Mouse (Mus musculus) cerebellum, adult 11-12 months (tissue): ENCODE data around the gene Aurkb.

ENCODE experiments used
- DNase-seq: peaks from one replicate; pipeline ENCODE4 v3.0.0; 2022

Aurkb gene

DNA sequence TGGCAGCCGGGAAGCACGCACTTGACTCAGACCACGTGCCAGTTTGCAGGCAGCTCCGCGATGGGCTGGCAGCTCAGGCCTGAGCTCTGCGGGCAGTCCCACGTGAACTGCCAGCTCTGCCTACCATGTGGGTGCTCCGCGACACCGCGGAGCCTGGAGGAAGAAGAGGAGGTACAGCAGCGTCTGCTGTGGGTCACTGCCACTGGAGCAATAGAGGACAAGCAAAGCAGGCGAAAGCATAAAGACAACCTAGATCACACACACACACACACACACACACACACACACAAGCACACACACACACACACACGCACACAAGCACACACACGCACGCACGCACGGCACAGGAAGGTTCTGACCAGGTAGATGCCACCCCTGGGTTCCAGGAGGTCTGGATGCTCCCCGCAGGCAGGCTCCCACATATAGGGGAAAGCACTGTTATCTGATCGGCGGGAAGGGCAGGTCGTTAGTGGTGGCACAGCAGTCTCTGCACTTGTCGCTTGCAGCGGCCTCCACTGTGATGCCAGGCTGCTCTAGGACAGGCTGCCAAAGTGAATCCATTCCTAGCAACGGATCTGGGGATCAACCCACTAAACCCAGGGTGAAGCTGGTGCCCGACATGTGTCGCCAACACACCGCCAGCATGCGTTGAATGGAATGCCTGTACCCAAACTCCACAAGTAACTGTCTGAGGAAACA lies 20.9 kb downstream of the Aurkb start:
- peak; percentile 82 for DNase-seq

DNA sequence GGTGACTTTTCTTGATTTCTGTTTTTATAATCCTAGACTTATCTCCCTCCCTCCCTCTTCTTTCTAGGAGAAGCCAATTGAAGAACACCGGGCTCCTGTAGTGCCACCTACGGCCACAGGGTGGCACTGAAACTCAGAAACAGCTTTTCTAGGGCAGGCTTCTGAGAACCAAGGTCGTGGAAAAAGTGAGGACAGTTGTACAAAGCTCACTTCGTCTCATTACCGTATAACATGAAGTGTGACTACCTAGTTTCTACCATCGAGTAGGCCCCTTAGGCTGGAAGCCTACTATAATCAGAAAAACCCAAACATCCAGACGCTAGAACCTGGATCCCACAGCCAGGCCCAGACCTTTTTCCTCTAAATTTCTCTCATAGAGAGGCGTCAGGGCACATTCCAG lies 21.5 kb downstream of the Aurkb start:
- DNase-seq, result peak; percentile 87

DNA sequence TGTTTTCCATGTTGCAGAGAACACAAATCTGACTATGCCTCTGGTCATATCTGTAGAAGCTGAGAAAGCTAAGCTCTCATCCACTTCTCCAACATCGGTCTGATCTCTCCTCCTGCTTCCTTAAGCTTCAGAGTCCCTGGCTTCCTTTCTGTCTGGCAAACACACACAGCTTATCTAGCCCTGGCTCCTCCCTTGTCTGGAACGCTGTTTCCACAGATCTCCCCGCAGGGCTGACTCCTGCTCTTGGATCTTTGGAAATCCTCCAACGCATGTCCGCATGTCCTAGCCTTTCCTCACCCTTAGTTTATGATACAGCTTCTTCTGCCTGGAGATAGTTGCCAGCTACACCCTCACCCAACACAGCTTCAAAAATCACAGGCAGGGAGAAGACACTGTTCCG lies 22.2 kb downstream of the Aurkb start:
- peak; percentile 56 for DNase-seq

DNA sequence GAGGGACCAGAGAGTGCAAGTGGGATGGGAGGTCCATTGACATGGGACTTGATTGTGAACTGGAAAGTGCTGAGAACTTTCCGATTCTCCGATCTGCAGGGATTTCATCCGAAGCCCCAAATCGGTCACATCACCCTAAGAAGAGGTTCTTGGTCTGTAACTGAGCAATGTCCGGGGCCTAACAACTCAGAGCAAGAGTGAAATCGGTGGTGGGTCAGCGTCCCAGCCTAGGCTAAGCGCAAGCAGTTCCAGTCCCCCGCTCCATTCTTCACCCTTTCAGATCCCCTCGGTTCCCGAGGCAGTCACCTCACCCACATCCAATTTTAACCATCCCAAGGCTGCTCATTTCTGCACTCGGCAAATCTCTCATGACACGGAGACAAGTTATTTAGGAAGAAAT lies 24.6 kb downstream of the Aurkb start:
- no peak for DNase-seq

DNA sequence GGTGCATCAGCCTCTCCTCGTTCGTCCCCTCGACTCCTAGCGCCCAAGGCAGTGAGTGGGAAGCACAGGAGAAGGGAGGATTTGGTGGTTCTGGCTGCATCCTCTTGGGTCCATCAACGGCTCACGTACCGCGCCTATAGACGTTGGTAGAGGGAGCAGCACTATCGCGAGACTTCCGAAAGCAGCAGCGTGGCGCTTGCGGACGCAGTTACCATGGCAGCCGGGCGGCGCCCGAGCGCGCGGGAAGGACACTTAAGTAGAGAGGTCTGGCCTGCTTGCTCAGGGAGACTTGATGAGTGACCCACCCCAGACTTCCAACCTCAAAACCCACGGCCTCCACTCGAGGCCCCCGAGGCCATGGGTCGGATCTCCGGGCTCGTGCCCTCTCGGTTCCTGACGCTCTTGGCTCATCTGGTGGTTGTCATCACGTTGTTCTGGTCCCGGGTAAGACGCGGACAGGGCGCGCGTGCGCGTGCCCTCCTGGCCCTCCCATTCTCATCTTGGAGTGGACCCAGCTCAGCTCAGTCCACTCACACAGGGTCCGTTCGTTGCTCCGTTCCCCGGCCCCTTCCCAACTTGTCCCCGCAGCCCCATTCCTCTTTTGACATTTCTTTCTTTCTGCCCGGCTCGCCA lies 25.3 kb downstream of the Aurkb start, which contains the start of gene Tmem107:
TSS of gene Tmem107 (plus strand) at position 217 of the 633 bp plus-strand sequence.
- DNase-seq, result peak; percentile 94

DNA sequence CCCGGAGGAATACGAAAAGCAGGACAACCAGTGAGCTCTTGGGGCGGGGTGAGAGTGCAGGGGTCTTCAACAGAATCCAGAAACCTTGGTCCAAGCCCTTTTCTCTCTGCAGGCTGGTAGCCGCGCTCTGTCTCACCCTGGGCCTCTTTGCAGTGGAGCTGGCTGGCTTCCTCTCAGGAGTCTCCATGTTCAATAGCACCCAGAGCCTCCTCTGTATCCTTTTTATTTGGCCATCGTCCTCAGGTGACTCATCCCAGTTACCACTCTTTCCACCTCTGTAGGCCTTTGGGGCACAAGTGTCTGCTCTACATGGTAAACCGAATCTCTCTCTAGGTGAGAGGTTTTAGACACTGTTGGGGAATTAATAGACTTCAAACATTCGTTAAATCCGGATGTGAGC lies 25.8 kb downstream of the Aurkb start:
- no peak for DNase-seq

DNA sequence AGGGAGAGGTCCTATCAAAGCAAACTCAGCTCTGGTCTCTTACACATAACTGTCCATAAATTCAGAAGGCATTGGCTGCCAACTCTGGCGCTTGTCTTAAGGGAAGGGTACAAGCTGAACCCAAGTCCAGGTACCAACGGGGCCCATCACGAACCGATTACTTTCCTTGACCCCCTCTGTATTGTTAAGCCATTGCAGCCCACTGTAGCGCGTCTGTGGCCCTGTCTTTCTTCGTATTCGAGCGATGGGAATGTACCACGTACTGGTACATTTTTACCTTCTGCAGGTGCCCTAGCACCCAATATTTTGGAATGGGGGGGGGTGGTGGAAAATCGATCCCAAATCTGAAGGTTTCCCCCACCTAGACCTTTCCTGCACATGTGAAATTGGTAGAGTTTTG lies 26.8 kb downstream of the Aurkb start:
- DNase-seq, result no peak

DNA sequence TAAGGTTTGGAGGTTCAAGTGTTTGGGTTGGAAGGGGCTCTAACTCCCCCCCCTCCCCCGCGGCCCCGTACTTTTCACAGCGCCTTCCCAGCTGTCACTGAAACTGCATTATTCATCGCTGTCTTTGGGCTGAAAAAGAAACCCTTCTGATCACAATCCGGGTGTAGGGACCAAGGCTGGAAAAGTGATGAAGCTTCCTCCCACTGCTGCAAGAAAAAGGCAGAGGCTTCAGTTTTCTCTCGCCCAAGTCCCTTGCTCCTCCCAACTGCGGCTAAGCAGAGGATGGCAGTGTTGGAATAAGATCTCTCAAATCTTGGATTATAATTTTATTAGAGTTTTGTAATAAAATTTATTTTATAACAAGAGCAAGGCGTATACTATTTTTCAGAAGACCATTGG lies 27.2 kb downstream of the Aurkb start:
- DNase-seq, result no peak

DNA sequence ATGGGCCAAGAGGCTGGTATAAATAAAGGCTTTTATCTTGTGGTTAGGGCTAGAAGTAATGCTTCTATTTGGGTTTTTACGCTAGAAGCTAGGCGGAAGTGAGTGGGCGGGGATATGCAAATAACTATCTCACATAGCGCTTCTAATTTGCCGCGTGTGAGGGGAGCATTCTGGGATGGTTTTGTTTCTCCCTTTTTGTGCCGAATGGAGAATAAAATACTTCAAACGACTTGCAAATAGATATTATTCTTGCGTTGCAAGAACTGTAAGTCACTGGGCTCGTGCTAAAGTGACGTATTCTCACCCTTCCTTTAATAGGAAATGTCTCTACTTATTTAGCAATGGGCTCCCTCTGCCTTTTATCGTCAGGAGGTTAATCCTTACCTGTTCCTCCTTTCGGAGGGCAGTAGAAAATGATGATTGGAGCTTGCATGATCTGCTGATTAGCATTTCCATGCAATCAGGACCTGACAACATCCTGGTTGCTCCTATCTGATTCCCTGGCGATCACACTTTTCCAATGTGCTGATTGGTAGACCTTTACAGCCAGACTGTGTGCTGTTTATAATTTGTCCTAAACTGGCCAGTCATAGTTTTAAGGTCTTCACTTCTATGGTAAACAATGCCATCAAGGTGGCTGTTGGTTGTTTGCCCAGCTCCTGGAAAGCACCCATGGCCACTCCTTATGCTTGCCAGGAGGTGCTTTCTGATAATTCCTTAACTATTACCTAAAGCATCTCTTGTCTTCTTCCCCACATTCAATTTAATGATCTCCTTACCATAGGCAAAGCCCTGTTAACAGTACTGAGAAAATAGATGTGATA lies 27.8 kb downstream of the Aurkb start:
- peak; percentile 90 for DNase-seq

DNA sequence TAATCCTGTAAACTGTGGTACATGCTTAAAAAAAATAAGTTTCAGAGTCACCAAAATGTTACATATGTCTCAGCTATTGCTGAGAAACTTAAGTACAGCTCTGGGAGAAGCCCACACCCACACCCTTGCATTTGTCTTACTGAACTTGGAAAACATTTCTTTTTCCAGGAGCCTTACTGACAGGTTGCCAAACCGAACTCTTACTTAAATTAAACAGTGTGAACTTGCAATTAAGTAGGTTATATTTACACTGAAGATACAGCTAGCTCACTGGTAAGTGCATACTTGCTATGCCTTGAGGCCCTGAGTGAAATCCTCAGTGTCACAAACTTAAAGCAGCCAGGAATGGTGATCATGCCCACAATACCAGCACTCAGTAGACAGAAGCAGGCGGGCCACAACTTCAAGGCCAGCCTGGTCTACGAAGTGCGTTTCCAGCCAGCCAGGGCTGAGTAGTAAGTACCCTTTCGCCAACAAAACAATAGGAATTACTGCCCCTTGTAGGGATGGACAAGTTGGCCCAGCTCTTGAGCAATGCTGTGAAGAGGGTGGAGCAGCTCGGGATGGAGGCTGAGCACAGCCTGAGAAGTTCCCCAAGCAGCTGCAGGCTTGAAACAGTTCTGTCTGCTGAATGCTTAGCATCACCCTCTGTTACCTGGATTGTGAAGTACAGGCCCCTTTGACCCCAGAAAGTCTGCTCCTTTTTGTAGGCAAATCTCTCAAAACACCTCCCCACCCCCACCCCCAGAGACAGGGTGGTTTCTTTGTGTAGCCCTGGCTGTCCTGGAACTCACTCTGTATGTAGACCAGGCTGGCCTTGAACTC lies 28.7 kb downstream of the Aurkb start:
- DNase-seq, result no peak

DNA sequence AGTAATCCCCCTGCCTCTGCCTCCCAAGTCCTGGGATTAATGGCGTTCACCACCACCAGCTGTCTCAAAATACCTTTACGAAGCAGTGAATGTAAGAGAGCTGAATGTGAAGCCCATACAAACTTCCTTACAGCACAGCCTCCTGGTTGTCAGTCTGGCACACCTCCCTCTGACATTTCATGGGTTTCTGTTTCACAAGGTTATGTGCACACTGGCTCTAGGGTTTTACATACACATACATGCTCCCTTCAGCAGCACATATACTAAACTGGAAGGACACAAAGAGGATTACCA lies 29.3 kb downstream of the Aurkb start:
- no peak for DNase-seq

DNA sequence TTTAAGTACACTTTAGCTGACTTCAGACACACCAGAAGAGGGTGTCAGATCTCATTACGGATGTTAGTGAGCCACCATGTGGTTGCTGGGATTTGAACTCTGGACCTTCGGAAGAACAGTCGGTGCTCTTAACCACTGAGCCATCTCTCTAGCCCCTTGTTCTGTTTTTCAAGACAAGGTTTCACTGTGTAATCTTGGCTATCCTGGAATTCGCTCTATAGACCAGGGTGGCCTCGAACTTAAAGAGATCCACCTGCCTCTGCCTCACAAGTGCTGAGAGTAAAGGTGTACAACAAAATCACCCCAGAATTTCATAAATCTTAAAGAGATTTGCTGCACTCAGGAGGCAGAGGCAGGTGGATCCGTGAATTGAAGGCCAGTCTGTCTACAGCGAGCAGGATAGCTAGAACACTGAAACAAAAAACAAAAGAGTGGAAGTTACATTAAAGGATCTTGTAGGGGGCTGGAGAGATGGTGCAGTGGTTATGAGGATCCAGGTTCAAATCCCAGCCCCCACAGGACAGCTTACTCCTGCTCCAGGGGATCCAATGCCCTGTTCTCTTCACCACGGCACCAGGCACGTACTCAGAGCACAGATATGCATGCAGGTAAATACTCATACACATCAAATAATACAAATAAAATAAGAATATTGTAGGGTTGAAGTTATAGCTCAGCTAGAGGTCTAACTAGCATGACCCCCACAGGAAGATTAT lies 30.5 kb downstream of the Aurkb start:
- DNase-seq, result no peak

DNA sequence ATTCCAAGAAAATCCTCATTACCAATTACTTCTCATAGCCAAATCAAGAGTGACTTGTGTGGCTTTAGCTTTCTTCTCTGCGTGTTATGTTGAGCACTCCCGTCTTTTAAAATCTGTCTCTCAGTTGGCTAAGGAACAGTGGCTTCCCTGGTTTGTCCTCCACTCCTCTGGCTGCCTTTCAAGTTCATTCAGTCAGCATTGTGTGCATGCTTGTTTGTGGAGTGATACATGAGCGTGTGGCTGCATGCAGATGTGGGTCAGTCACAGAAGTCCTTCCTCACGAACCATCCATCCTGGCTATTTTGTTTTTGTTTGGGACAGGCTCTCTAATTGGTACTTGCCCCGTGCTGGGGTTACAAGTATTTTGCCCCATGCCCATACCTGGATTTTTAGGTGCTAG lies 31.1 kb downstream of the Aurkb start:
- no peak for DNase-seq

DNA sequence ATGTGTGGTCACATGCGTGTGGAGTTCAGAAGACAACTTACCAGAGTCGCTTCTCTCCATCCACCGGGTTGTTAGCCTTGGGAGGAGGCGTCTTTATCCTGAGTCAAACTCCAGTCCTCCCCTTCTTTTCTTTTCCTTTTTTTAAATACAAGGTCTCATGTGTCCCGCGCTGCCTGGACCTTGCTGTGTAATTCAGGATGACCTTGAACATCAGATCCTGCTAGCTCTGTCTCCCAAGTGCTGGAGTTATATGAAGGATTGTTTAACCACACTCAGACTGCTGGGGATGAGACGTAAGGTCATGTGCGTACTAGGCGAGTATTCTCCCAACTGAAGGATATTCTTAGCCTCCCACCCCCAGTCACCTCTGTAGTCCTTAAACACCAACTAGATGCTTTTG lies 31.9 kb downstream of the Aurkb start:
- no peak for DNase-seq

DNA sequence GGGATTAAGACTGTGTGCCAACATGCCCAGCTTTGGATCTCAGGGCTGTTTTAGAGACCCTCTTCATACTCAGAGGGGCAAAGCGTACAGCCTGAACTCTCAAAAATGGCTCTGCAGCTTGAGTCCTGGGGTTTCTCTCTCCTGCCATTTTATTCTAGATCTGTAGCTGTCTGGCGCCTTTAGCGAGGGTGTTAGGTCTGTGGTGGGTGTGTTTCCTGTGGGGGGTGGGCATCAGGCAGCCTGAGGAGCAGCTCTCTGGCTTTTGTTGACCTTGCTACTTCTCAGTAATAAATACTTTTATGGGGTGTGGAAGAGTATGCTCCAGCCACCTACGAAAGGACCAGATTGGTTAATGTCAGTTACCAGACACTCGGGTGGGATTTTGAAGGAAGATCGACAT lies 32.6 kb downstream of the Aurkb start:
- no peak for DNase-seq

DNA sequence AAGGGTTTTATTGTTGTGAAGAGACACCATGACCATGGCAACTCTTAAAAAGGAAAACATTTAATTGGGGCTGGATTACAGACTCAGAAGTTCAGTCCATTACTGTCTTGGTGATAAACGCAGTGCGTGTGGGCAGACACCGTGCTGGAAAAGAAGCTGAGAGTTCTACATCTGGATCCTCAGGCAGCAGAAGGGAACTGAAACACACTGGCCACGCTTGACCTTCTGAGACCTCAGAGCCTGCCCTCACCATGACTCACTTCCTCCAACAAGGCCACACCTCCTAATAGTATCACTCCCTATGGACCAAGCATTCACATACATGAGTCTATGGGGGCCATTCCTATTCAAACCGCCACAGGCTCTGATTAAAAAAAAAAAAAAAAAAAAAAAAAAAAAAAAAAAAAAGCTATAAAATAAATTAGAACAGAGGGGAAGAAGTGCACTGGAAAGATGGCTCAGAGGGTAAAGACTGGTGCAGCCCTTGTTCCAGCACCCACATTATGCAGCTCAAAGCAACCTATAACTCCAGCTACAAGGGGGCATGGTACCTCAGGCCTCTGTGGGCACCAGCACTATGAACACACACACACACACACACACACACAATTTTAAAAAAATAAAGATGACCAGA lies 33.5 kb downstream of the Aurkb start:
- DNase-seq, result no peak

DNA sequence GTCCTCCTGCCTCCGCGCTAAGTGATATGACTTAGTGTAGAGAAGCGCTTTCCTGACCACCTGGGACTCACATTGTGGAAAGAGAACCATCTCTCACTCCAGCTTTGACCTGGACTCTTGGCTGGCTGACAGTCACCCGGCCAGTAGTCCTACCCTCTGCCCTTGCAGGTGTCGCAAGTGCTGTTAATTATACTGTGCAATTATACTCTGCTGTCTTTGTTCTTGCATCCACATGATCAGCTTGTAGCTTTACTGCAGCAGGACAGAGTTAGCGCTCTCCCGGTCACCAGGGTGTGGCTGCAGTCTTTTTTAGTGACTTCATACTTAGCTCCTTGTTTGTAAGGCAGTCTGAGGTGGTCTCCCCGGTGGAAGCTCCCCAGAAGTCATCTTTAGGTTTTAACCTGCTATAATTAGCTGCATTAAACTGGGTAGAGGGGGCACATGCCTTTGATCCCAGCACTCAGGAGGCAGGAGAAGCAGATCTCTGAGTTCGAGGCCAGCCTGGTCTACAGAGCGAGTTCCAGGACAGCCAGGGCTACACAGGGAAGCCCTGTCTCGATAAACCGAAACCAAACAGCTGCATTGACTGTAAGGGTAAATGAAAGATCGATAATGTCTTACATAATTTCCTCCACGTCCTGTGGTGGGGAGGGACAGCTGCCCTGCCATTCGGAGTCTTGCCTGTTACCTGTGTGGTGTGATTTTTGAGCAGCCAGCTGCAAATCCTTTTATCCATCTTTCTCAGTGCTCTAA lies 34.8 kb downstream of the Aurkb start:
- DNase-seq, result peak; percentile 8

DNA sequence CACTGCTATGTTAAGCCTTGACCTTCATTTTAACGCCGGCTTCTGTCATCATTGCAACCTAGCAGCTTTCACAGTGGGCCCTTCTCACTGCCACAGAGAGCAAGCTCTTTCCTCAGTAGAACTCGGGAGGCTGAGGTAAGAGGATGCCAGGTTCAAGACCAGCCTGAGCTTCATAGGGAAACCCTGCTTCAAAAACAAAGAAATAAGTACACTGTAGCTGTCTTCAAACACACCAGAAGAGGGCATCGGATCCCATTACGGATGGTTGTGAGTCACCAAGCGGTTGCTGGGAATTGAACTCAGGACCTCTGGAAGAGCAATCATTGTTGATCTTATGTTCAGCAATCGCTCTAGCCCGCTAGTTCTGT lies 35.4 kb downstream of the Aurkb start:
- DNase-seq, result no peak

DNA sequence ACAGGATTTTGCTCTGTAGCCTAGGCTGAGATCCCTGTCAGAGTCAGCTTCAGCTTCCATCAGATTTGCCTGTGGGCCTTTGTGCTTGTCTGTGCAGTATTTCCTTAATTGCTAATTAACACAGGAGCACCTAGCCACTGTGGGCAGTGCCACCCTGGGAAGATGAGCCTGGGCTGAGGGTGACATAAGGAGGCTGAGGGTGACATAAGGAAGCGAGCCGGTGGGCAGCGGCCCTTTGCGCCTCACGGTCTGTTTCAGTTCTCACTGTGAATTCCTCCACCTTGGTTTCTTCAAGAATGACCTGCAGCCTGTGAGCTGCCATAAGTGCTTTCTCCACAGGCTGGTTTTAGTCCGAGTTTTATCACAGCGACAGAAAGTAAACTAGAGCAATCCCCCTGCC lies 36.2 kb downstream of the Aurkb start:
- DNase-seq, result no peak

DNA sequence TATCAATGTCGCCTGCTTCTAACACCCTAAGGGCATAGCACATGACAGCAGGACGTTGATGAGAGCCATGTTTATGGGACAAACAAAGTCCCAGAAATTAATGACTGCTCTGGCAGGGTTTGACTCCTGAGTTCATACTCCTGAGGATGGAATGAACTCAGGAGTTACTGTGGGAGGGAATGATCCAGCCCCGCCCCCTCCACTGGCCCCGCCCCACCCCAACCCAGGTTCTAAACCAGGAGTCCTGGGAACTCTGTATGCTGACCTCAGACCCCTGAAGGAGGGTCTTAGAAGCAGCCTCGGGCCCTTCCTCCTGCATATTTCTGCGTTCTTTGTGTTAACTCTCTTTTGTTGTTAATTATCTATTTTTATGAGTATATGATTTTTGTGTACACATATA lies 40.2 kb downstream of the Aurkb start:
- DNase-seq, result no peak

DNA sequence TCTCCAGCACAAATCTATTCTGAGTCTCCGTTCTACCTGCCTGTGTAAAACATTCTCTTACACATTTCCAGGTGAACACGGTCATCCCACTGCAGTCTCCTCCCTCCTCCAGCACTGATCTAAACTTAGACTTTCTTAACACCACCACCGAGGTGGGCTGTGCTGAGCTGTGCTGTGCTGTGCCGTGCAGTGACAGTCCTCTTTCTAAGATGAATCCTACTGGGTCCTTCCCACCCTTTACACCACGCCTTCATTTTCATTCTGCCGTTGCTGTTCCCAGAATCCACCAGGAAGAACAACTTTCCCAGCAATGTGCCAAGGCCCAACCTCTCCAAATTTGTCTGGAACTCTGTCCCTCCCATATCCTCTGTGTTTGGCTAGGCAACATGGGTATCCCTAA lies 40.9 kb downstream of the Aurkb start:
- no peak for DNase-seq

DNA sequence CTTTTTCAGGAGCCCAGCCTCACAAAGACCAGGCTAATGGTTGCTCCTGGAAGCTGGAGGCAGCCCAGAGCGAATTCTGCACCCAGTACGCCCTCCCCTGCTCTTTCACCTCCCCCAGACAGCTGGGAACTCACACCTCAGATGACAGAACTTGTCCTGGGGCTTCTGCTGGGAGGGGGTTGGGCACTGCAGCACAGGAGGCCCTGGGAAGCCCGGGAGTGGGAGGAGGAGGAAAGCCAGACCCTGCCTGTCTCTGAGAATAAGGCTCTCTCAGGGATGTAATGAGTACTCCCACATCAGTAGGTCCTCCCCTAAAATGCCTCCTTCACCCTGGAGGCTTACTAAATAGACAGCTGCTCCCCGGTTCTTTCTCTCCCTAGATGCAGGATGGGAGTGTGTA lies 41.6 kb downstream of the Aurkb start:
- peak; percentile 63 for DNase-seq
